Mouse (Mus musculus) stomach, postnatal 0 days (tissue): ENCODE measurements at regions not wholly inside any gene's neighbourhood (a gene's known extent, or its start where the extent isn't known, plus 50 kb on each side); places are given as distances from the start of the nearest gene placed in this dataset.

Experiments used
- ATAC-seq: fragments of 200-750 bp; cut with Nextera tagmentation; 2 replicates; pipeline ENCODE4 v1.8.0; 2017; ENCODE audit not compliant: low FRiP score, low TSS enrichment
- DNase-seq: peaks from one replicate; pipeline ENCODE4 v3.0.0-alpha.2; 2016; ENCODE audit warnings: low spot score
- H3K27ac ChIP-seq: fragments of 300-500 bp; sonication (generic); replicated peaks from 2 replicates; pipeline ENCODE4 v1.5.1; 2014; ENCODE audit warnings: mild to moderate bottlenecking, control low read depth
- H3K27me3 ChIP-seq: fragments of 300-500 bp; sonication (generic); 2 replicates; pipeline ENCODE4 v1.6.1; 2014; ENCODE audit warnings: low read length; ENCODE audit not compliant: control insufficient read depth, insufficient read depth
- H3K36me3 ChIP-seq: fragments of 300-500 bp; sonication (generic); 2 replicates; pipeline ENCODE4 v1.6.1; 2014; ENCODE audit warnings: low read length, mixed read lengths; ENCODE audit not compliant: control insufficient read depth, insufficient read depth
- H3K4me1 ChIP-seq: fragments of 300-500 bp; sonication (generic); replicated peaks from 2 replicates; pipeline ENCODE4 v1.6.1; 2014; ENCODE audit warnings: antibody characterized with exemption; ENCODE audit not compliant: control insufficient read depth, insufficient read depth
- H3K4me2 ChIP-seq: fragments of 300-500 bp; sonication (generic); replicated peaks from 2 replicates; pipeline ENCODE4 v1.6.1; 2014; ENCODE audit warnings: low read depth, mild to moderate bottlenecking, control low read depth, moderate library complexity
- H3K4me3 ChIP-seq: fragments of 300-500 bp; sonication (generic); 2 replicates; pipeline ENCODE4 v1.5.1; 2014; ENCODE audit warnings: low read depth, low read length, control low read depth
- H3K9ac ChIP-seq: fragments of 300-500 bp; sonication (generic); 2 replicates; pipeline ENCODE4 v1.6.1; 2014; ENCODE audit warnings: mild to moderate bottlenecking, low read length, control low read depth, mixed read lengths
- H3K9me3 ChIP-seq: fragments of 300-500 bp; sonication (generic); 2 replicates; pipeline ENCODE4 v1.6.1; 2016; ENCODE audit warnings: low read length; ENCODE audit not compliant: control insufficient read depth
- CTCF ChIP-seq: IDR thresholded peaks from 2 replicates; pipeline ENCODE4 v1.5.1; 2016; ENCODE audit warnings: antibody characterized with exemption, low read depth, mild to moderate bottlenecking, moderate library complexity
- EP300 ChIP-seq: optimal IDR thresholded peaks from 2 replicates; pipeline ENCODE3; 2016; ENCODE audit warnings: antibody characterized with exemption
- WGBS: fragments of 180-500 bp; shearing (Covaris S2); extraction: QIAGEN DNeasy Blood & Tissue Kit; methylation state at CpG from one replicate; pipeline ENCODE4 v1.1.7; 2014; 5-methylcytosine and 5-hydroxymethylcytosine counted together

- WGBS: 69% methylated on average over 3 of the region's 3 CpGs
- H3K9ac ChIP-seq: no peak overlapping the region
- H3K27me3 ChIP-seq: no peaks in the 10 kb centered on the region
- no peak overlapping the region for H3K4me3 ChIP-seq
- no peak for TF ChIP-seq EP300
- TF ChIP-seq CTCF: no peak
- H3K27ac ChIP-seq: no peak overlapping the region
- no peaks in the 10 kb centered on the region for H3K4me1 ChIP-seq
- ATAC-seq (no peak), DNase-seq (no peak)
- no peaks in the 10 kb centered on the region for H3K36me3 ChIP-seq
- no peak overlapping the region for H3K4me2 ChIP-seq
- peaks cover 4% of the 10 kb centered on the region; the same call in 1 of the 2 replicates for H3K9me3 ChIP-seq
Measured at GRCm38 (mm10) chr3:52467876-52468275, 199.7 kb downstream of the Foxo1 start.

- Histone ChIP-seq H3K36me3 (no peaks in the 10 kb centered on the region), H3K27me3 (no peaks in the 10 kb centered on the region), H3K4me1 (no peaks in the 10 kb centered on the region), H3K27ac (no peak overlapping the region), H3K9me3 (peaks cover 4% of the 10 kb centered on the region; the same call in 1 of the 2 replicates), H3K4me3 (no peak overlapping the region), H3K4me2 (no peak overlapping the region), H3K9ac (no peak overlapping the region)
- WGBS: 66% methylated on average over 11 of the region's 11 CpGs
- no peak for TF ChIP-seq EP300
- no peak for TF ChIP-seq CTCF
- DNase-seq: no peak
- no peak for ATAC-seq
Measured at GRCm38 (mm10) chr3:52466984-52467565, 198.9 kb downstream of the Foxo1 start.

GRCm38 (mm10) chr3:52466571-52466970 is 198.4 kb downstream of the Foxo1 start:
- Histone ChIP-seq H3K4me2 (no peak overlapping the region), H3K27ac (no peak overlapping the region), H3K4me1 (no peaks in the 10 kb centered on the region), H3K27me3 (no peaks in the 10 kb centered on the region), H3K9me3 (peaks cover 4% of the 10 kb centered on the region; the same call in 1 of the 2 replicates), H3K36me3 (no peaks in the 10 kb centered on the region), H3K4me3 (no peak overlapping the region), H3K9ac (no peak overlapping the region)
- ATAC-seq (no peak), DNase-seq (no peak)
- 56% methylated on average over 3 of the region's 3 CpGs for WGBS
- TF ChIP-seq CTCF: no peak
- TF ChIP-seq EP300: no peak

GRCm38 (mm10) chr3:52463911-52464310 is 195.8 kb downstream of the Foxo1 start:
- no peak for DNase-seq
- ATAC-seq: no peak; the same call in 1 of the 2 replicates
- Histone ChIP-seq H3K9me3 (no peaks in the 10 kb centered on the region), H3K4me1 (no peaks in the 10 kb centered on the region), H3K27me3 (no peaks in the 10 kb centered on the region), H3K9ac (no peak overlapping the region), H3K36me3 (no peaks in the 10 kb centered on the region), H3K4me2 (no peak overlapping the region), H3K27ac (no peak overlapping the region), H3K4me3 (no peak overlapping the region)
- TF ChIP-seq EP300 (no peak), CTCF (no peak)
- 55% methylated on average over 7 of the region's 7 CpGs for WGBS

DNA sequence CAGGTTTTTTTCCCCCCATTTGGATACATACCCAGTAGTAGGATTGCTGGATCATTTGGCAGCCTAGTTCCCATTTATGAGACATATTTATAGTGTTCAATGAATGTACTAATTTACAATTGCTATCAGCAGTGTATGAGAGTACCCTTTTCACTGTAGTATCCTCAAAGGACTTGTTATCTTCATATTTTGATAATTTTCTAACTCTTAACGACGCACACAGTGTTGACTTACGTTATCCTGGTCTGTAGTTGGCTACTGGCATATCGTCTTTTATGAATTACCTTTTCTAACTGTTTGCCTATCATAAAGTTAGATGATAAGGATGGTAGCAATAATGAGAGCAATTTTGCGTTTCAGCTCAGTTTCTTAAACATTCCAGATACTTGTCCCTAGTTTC is 186.8 kb downstream of the Foxo1 start:
- no peaks in the 10 kb centered on the region for H3K27me3 ChIP-seq
- no peaks in the 10 kb centered on the region for H3K9me3 ChIP-seq
- H3K36me3 ChIP-seq: no peaks in the 10 kb centered on the region
- no peak overlapping the region for H3K27ac ChIP-seq
- no peak for DNase-seq
- H3K4me1 ChIP-seq: no peaks in the 10 kb centered on the region
- ATAC-seq: no peak
- H3K9ac ChIP-seq: no peak overlapping the region
- no peak overlapping the region for H3K4me3 ChIP-seq
- no peak overlapping the region for H3K4me2 ChIP-seq
- 72% methylated on average over 5 of the region's 5 CpGs for WGBS
- TF ChIP-seq EP300: no peak

DNA sequence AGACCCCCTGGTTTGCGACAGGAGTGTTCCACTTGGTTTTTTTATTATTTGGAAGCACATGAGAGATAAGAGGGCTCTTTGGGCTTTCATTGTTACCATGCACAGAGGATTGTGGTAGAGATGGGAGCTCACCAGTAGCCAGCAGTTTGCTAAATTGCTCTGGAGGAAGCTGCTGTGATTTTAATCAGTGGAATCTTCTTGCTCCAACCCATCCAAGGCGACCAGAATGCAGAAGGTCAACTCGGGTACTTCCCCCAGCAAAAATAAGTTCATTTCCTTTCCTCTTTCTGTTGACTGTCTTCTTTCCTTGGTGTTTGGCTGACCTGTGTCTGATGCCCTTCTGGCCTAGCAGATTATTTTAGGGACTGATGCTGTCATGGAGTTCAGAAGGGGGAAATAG is 184.9 kb downstream of the Foxo1 start:
- Histone ChIP-seq H3K27me3 (no peaks in the 10 kb centered on the region), H3K9me3 (no peaks in the 10 kb centered on the region), H3K4me2 (no peak overlapping the region), H3K9ac (no peak overlapping the region), H3K4me3 (no peak overlapping the region), H3K27ac (no peak overlapping the region), H3K36me3 (no peaks in the 10 kb centered on the region), H3K4me1 (no peaks in the 10 kb centered on the region)
- DNase-seq: no peak
- no peak for ATAC-seq
- WGBS: 68% methylated on average over 3 of the region's 3 CpGs
- TF ChIP-seq EP300 (no peak), CTCF (no peak)
